Mouse (Mus musculus): ENCODE measurements around the gene Cntn4. TPM values are rescaled to one million over a fixed set of nuclear protein-coding genes. Genes with fewer than 3 reads are reported as not detected.

Gene Cntn4
- polyA plus RNA-seq, 1 experiment from 2014 or later: 32.1 TPM

GRCm38 (mm10) chr6:106732563-106732962 is 1055.1 kb downstream of the Cntn4 start:
- Histone ChIP-seq H3K27ac (no peak overlapping the region), H3K4me3 (no peak overlapping the region), H3K36me3 (replicated peaks) (no peaks in the 10 kb centered on the region), H3K27me3 (replicated peaks) (no peaks in the 10 kb centered on the region), H3K4me2 (no peak overlapping the region), H3K9me3 (no peaks in the 10 kb centered on the region), H3K4me1 (no peaks in the 10 kb centered on the region), H3K9ac (no peak overlapping the region)
- 85% methylated on average over 4 of the region's 4 CpGs for WGBS
- no peak for ATAC-seq (replicated peaks)

- no peaks in the 10 kb centered on the region for H3K36me3 ChIP-seq (replicated peaks)
- H3K9me3 ChIP-seq: no peaks in the 10 kb centered on the region
- no peak overlapping the region for H3K4me3 ChIP-seq
- H3K4me1 ChIP-seq: no peaks in the 10 kb centered on the region
- no peak overlapping the region for H3K9ac ChIP-seq
- H3K4me2 ChIP-seq: no peak overlapping the region
- H3K27me3 ChIP-seq (replicated peaks): no peaks in the 10 kb centered on the region
- no peak for ATAC-seq (replicated peaks)
- WGBS: 76% methylated on average over 3 of the region's 3 CpGs
- no peak overlapping the region for H3K27ac ChIP-seq
Measured at GRCm38 (mm10) chr6:106738229-106738628, 1060.8 kb downstream of the Cntn4 start.

GRCm38 (mm10) chr6:106740244-106740825 is 1062.9 kb downstream of the Cntn4 start:
- Histone ChIP-seq H3K27me3 (replicated peaks) (no peaks in the 10 kb centered on the region), H3K9ac (no peak overlapping the region), H3K4me2 (no peak overlapping the region), H3K9me3 (no peaks in the 10 kb centered on the region), H3K27ac (no peak overlapping the region), H3K36me3 (replicated peaks) (no peaks in the 10 kb centered on the region), H3K4me1 (no peaks in the 10 kb centered on the region), H3K4me3 (no peak overlapping the region)
- no peak for ATAC-seq (replicated peaks)
- WGBS: 91% methylated on average over 1 of the region's 1 CpGs

GRCm38 (mm10) chr6:106743556-106744233 is 1066.2 kb downstream of the Cntn4 start:
- Histone ChIP-seq H3K4me2 (no peak overlapping the region), H3K27me3 (replicated peaks) (no peaks in the 10 kb centered on the region), H3K9me3 (no peaks in the 10 kb centered on the region), H3K27ac (no peak overlapping the region), H3K9ac (no peak overlapping the region), H3K4me1 (no peaks in the 10 kb centered on the region), H3K4me3 (no peak overlapping the region), H3K36me3 (replicated peaks) (no peaks in the 10 kb centered on the region)
- 73% methylated on average over 7 of the region's 7 CpGs for WGBS
- no peak for ATAC-seq (replicated peaks)

GRCm38 (mm10) chr6:106745673-106746394 is 1068.4 kb downstream of the Cntn4 start:
- WGBS: 82% methylated on average over 7 of the region's 7 CpGs

GRCm38 (mm10) chr6:106747251-106747650 is 1069.8 kb downstream of the Cntn4 start:
- Histone ChIP-seq H3K4me2 (no peak overlapping the region), H3K27ac (no peak overlapping the region), H3K4me3 (no peak overlapping the region), H3K9ac (no peak overlapping the region), H3K27me3 (replicated peaks) (no peaks in the 10 kb centered on the region), H3K9me3 (no peaks in the 10 kb centered on the region), H3K4me1 (no peaks in the 10 kb centered on the region), H3K36me3 (replicated peaks) (no peaks in the 10 kb centered on the region)
- no peak for ATAC-seq (replicated peaks)
- 94% methylated on average over 5 of the region's 5 CpGs for WGBS

More at GRCm38 (mm10) chr6:106745673-106746394, 1068.4 kb downstream of the Cntn4 start:
- Histone ChIP-seq H3K4me2 (no peak overlapping the region), H3K27me3 (replicated peaks) (no peaks in the 10 kb centered on the region), H3K36me3 (replicated peaks) (no peaks in the 10 kb centered on the region), H3K9me3 (no peaks in the 10 kb centered on the region), H3K4me1 (no peaks in the 10 kb centered on the region), H3K9ac (no peak overlapping the region), H3K27ac (no peak overlapping the region), H3K4me3 (no peak overlapping the region)
- ATAC-seq (replicated peaks): no peak

- ATAC-seq (replicated peaks): no peak
- H3K9me3 ChIP-seq: no peaks in the 10 kb centered on the region
- no peak overlapping the region for H3K9ac ChIP-seq
- WGBS: 85% methylated on average over 3 of the region's 3 CpGs
- no peak overlapping the region for H3K27ac ChIP-seq
- H3K36me3 ChIP-seq (replicated peaks): no peaks in the 10 kb centered on the region
- H3K4me3 ChIP-seq: no peak overlapping the region
- H3K4me1 ChIP-seq: no peaks in the 10 kb centered on the region
- H3K27me3 ChIP-seq (replicated peaks): no peaks in the 10 kb centered on the region
- H3K4me2 ChIP-seq: no peak overlapping the region
Measured at GRCm38 (mm10) chr6:106747804-106748203, 1070.3 kb downstream of the Cntn4 start.

Data from midbrain, embryonic 15.5 days (tissue).